Mouse (Mus musculus) kidney, embryonic 16.5 days (tissue): Measurements from ENCODE around the gene Olfr706. TPM values are rescaled to one million over a fixed set of nuclear protein-coding genes. Genes with fewer than 3 reads are reported as not detected.

Experiments used
- polyA plus RNA-seq: library from polyadenylated mRNA; unstranded; fragments of >200 nt; fragmentation: Nextera tagmentation; extraction: Ambion mirVana; gene quantifications from 2 replicates; pipeline ENCODE4 v1.2.1, GENCODE M21; 2015

Gene Olfr706
- polyA plus RNA-seq, 1 experiment from 2014 or later, result not detected

Other genes with a start within 250 kb of the Olfr706 start
- gene Olfr693, start 207.6 kb downstream of the Olfr706 start, polyA plus RNA-seq, result not detected in 2 replicates
- gene Olfr694, start 196.3 kb downstream of the Olfr706 start, polyA plus RNA-seq, result not detected in 2 replicates
- gene Olfr695, start 171.8 kb downstream of the Olfr706 start, polyA plus RNA-seq, result not detected in 2 replicates
- not detected in 2 replicates for gene Olfr697, start 145.7 kb downstream of the Olfr706 start, polyA plus RNA-seq
- gene Olfr698, start 132.8 kb downstream of the Olfr706 start, polyA plus RNA-seq, result not detected in 2 replicates
- not detected in 2 replicates for gene Olfr699, start 95.0 kb downstream of the Olfr706 start, polyA plus RNA-seq
- not detected in 2 replicates for gene Olfr700, start 79.3 kb downstream of the Olfr706 start, polyA plus RNA-seq
- gene Olfr701, start 74.0 kb downstream of the Olfr706 start, polyA plus RNA-seq, result not detected in 2 replicates
- not detected in 2 replicates for gene Olfr702, start 54.3 kb downstream of the Olfr706 start, polyA plus RNA-seq
- not detected in 2 replicates for gene Olfr703, start 44.8 kb downstream of the Olfr706 start, polyA plus RNA-seq
- not detected in 2 replicates for gene Olfr704, start 25.0 kb downstream of the Olfr706 start, polyA plus RNA-seq
- not detected in 2 replicates for gene Olfr705, start 11.3 kb downstream of the Olfr706 start, polyA plus RNA-seq
- not detected in 2 replicates for gene Olfr707, start 13.1 kb upstream of the Olfr706 start, polyA plus RNA-seq
- gene Olfr1532-ps1, start 19.8 kb upstream of the Olfr706 start, polyA plus RNA-seq, result not detected in 2 replicates
- gene Olfr709-ps1, start 44.1 kb upstream of the Olfr706 start, polyA plus RNA-seq, result not detected in 2 replicates
- gene Olfr710, start 60.1 kb upstream of the Olfr706 start, polyA plus RNA-seq, result not detected in 2 replicates
- gene Olfr6, start 75.8 kb upstream of the Olfr706 start, polyA plus RNA-seq, result not detected in 2 replicates
- not detected in 2 replicates for gene Olfr711, start 87.3 kb upstream of the Olfr706 start, polyA plus RNA-seq
- gene Olfr2, start 117.9 kb upstream of the Olfr706 start, polyA plus RNA-seq, result not detected in 2 replicates
- gene Olfr713, start 143.0 kb upstream of the Olfr706 start, polyA plus RNA-seq, result not detected in 2 replicates
- gene Olfr714, start 182.8 kb upstream of the Olfr706 start, polyA plus RNA-seq, result not detected in 2 replicates
- gene Olfr17, start 205.1 kb upstream of the Olfr706 start, polyA plus RNA-seq, result not detected in 2 replicates
- not detected in 2 replicates for gene Olfr715b, start 222.2 kb upstream of the Olfr706 start, polyA plus RNA-seq
- not detected in 2 replicates for gene Olfr715, start 242.9 kb upstream of the Olfr706 start, polyA plus RNA-seq